Mouse (Mus musculus) small intestine, adult 2 months (tissue): ENCODE results near the gene C1s2.

Experiments used
- CTCF ChIP-seq: fragments of 200-500 bp; IDR thresholded peaks from 2 replicates; pipeline ENCODE4 v1.5.1; 2012; ENCODE audit warnings: low read depth, mild to moderate bottlenecking, control low read depth, inconsistent platforms, low read length, moderate library complexity, mixed read lengths; ENCODE audit not compliant: insufficient replicate concordance, insufficient read length; ENCODE audit errors: extremely low read depth
- POLR2A ChIP-seq: fragments of 200-500 bp; IDR thresholded peaks from 2 replicates; pipeline ENCODE4 v1.6.1; 2012; ENCODE audit warnings: low read depth, mild to moderate bottlenecking, control low read depth, inconsistent platforms, low read length, moderate library complexity

DNA sequence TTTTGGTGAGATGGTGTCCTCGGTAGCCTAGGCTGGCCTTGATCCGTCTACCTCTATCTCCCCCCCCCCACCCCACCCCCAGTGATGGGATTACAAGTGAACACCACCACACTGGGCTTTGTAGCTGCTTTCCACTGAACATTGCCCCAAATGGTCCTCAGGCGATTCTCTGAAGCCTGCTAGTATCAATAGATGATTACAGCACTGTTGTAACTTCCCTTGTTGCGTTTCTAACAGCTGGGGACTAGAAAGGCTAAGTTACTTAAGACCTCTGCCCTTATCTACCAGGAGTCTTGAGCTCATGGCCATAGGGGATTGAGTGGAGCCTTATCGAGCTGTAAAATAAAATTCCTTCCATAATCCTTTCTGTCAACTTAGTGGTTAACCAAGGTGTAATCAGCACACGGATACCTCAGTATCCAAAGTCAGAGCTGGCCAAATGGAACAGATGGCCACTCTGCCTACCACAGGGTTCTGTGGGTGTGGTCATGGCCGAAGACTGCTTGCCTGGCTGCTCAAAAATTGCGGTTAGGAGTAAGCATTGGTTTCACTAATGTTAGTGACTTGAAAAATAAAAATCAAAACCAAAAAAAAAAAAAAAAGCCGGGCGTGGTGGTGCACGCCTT, 33.5 kb upstream of the C1s2 start:
- TF ChIP-seq CTCF (no peak), POLR2A (no peak)
